Mouse (Mus musculus) neural tube, postnatal 0 days (tissue): Measurements from ENCODE around the gene Nat8f4. TPM values are rescaled to one million over a fixed set of nuclear protein-coding genes. Genes with fewer than 3 reads are reported as not detected.

Experiments
- polyA plus RNA-seq: library from polyadenylated mRNA; unstranded; fragments of >200 nt; fragmentation: Nextera tagmentation; extraction: Ambion mirVana; gene quantifications from 2 replicates; pipeline ENCODE4 v1.2.1, GENCODE M21; 2015

Gene Nat8f4
- polyA plus RNA-seq, result 4.6 and 5.1 TPM in 2 replicates

DNA sequence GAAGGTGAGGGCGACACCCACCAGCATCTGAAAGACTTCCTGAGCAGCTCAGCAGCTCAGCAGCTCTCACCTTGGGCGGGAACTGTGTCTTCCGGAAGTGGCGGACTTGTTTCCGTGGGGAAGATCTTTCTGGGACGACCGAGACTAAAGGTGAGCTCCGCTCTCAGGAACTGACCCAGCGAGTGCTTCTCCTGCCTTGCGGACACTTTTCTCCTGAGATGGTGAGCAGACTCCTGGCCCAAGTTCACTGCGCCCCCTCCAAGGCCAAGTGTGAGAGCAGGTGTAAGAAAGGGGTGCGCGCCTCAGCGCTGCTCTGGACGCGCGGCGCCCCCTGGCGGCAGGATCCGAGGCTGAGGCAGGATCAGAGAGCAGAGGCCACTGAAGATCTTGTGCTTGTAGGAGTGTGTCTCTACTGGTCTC is at the start of gene Nat8f4:
Gene Nat8f4, minus strand, starts transcription at position 243 of the 420 bp plus-strand sequence.

DNA sequence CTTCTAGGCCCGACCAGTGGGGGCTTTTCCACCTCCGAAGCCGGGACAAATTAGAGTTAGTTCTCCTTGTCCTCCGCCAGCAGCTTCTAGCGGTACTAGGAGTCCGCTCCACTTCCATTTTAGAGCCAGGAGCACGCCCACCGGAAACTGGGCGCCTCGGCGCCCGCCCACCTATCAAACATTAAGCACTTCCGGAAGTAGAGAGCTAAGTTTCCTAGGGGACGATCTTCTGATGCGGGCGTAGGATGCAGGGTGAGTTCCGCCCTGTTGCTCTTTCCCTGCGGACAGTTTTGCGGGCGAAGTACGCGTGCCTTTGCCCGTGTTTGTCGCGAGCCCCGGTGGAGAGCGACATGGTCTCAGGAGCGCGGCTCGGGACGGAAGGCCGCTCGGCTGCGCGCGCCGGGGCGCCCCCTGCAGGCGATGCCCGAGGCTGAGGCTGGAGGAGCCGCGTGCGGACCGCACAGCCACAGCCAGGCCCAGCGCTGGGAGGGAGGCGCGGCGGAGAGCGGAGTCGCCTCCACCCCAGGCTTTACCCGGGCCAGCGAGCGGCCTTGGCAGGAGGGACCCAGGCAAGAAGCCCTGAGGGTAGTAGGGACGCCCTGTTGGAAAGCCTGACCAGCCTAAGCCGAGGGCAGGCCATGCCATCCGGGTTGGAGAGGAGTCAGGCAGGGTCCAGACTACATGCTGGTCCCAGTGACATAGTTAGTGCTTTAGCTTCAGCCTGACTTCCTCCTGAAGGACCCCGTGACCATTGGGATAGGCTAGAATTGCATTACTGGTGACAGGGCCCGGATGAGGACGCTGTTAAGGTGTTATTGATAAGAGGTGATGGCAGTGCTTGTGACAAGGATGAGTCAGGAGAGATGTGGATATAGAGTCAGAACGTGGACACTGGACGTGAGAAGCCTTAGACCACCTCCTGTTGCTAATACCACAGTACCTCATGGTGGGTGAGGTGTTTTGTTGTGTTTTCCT is 11.1 kb upstream of the Nat8f4 start, which contains the start of gene Nat8f1:
Gene Nat8f1, minus strand, starts transcription at position 149 of the 975 bp plus-strand sequence.

DNA sequence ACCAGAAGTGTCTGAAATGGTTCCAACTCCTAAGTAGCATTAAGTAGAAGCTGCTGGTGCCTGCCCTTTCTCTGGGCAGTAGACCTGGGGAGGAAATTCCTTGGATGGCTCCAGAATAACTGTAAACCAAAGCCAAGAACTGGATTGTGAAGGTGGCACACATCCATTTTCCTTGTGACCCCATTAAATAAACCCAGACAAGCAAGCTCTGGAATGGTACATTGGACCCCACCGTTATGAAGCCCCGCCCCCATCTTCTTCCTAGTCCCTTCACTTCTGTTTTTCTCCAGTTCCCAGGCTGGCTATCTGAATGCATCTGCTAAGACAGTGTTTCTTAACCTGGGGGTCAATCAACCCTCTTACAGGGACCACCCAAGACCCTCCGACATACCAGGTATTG is 6.9 kb upstream of the Nat8f4 start, which contains the start of gene Tprkb:
Gene Tprkb, plus strand, starts transcription at position 279 of the 400 bp plus-strand sequence.

DNA sequence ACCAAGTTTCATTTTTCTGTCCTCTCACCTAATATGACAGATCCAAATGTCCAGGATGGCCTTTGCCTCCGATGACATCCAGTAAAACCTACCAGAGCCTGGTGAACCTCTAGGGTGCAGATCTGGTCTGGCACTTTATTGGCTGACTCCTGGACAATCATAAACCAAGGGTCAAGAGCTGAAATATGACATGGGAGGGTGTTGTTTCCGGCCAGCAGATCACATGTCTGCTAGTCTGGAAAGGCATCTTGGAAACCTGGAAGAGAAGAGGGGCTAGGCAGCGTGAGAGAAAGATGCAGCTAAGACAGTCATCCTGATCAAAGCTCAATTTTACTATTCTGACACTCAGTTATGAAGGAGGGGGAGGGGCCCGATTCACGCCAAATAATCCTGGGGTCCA is 35.7 kb downstream of the Nat8f4 start, which contains the start of gene Nat8f2:
Gene Nat8f2, minus strand, starts transcription at position 153 of the 400 bp plus-strand sequence.

Other genes starting within 250 kb of the Nat8f4 start
- gene Nat8f7, start 191.7 kb downstream of the Nat8f4 start, polyA plus RNA-seq, result 0.14 and 0.31 TPM in 2 replicates
- gene Nat8f3, start 139.1 kb downstream of the Nat8f4 start, polyA plus RNA-seq, result 0.10 and 0.17 TPM in 2 replicates
- gene Nat8f6, start 83.9 kb downstream of the Nat8f4 start, polyA plus RNA-seq, result not detected in 2 replicates
- 0.56 and 0.89 TPM in 2 replicates for gene Nat8f5, start 83.9 kb downstream of the Nat8f4 start, polyA plus RNA-seq
- gene Nat8, start 72.8 kb downstream of the Nat8f4 start, polyA plus RNA-seq, result 0.76 and 0.77 TPM in 2 replicates
- not detected in 2 replicates for gene Nat8f2, start 35.7 kb downstream of the Nat8f4 start, polyA plus RNA-seq
- 64.7 and 72.3 TPM in 2 replicates for gene Tprkb, start 7.0 kb upstream of the Nat8f4 start, polyA plus RNA-seq
- gene Nat8f1, start 10.8 kb upstream of the Nat8f4 start, polyA plus RNA-seq, result 28.1 and 28.9 TPM in 2 replicates
- 37.5 and 38.1 TPM in 2 replicates for gene Dusp11, start 56.8 kb upstream of the Nat8f4 start, polyA plus RNA-seq
- not detected in 2 replicates for gene Figla, start 111.3 kb upstream of the Nat8f4 start, polyA plus RNA-seq
- gene Add2, start 123.8 kb upstream of the Nat8f4 start, polyA plus RNA-seq, result 72.9 and 84.4 TPM in 2 replicates